12 mouse cellular contexts compared by ENCODE assay signal in the genomic region with DNA sequence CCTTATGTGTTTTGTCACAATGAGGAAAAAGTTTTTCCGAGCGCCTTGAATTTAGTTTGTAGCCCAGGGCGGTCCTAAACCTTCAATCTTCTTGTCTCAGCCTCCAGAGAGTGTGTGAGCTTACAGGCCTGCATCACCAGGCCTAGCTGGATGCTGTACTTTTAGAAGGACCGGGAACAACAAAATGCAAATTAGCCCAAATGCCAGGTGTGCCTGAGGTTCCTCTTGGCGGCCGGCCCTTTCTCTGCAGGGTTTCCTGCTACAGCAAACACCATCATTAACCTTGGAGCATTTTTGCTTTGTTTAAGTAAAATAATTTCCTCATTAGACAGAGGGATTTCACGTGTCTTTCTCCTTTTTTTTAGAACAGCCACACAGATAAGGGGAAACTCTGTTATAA. TPM values are rescaled to one million over a fixed set of nuclear protein-coding genes. Genes with fewer than 3 reads are reported as not detected.
DNase-seq lines count a peak whose midpoint lies in the region; ATAC-seq and TF ChIP-seq lines count a peak whose summit lies in the region.
"Had no signal": no experiment of that assay in that cellular context is flagged by ENCODE, and none has a peak within 500 bp of the region (broad histone marks: within the 10 kb centered on the region; RNA-seq: fewer than 3 reads in every experiment).

No protein-coding gene starts in this region.

- TF ChIP-seq POLR2A in CH12.LX (IDR thresholded peaks at IDR 0.05; ENCODE audit: low read depth, low read length) = no peak; the same call in 1 of the 2 replicates

- H3K4me1 ChIP-seq in intestine, embryonic 14.5 days (replicated peaks; ENCODE audit: control insufficient read depth, insufficient read depth, low read length) = peaks cover 20% of the 10 kb centered on the region
- no peaks in the 10 kb centered on the region for H3K4me1 ChIP-seq in intestine, postnatal 0 days (replicated peaks; ENCODE audit: control insufficient read depth, insufficient read depth, low read length)
- H3K4me1 ChIP-seq in CH12.LX (ENCODE audit: control insufficient read depth in 1 of 2, insufficient read depth in 2 of 2) = peaks cover 32 to 72% of the 10 kb centered on the region in 2 experiments

- TF ChIP-seq EP300 in CH12.LX (IDR thresholded peaks at IDR 0.05; ENCODE audit: low read length) = no peak; the same call in none of the 2 replicates

- H3K27me3 ChIP-seq in intestine, embryonic 14.5 days (replicated peaks; ENCODE audit: control insufficient read depth, insufficient read depth, low read length) = no peaks in the 10 kb centered on the region
- H3K27me3 ChIP-seq in intestine, postnatal 0 days (replicated peaks; ENCODE audit: control insufficient read depth, insufficient read depth, low read length) = no peaks in the 10 kb centered on the region
- H3K27me3 ChIP-seq in CH12.LX (replicated peaks) = no peaks in the 10 kb centered on the region
- H3K27me3 ChIP-seq: liver, embryonic 13.5 days had no signal

- no peaks in the 10 kb centered on the region for H3K79me2 ChIP-seq in CH12.LX (replicated peaks; ENCODE audit: control insufficient read depth, extremely low read depth, insufficient read depth, poor library complexity, severe bottlenecking)

- no peak overlapping the region for H3K9ac ChIP-seq in intestine, embryonic 14.5 days (ENCODE audit: low read length)
- H3K9ac ChIP-seq in intestine, postnatal 0 days (ENCODE audit: low read depth, low read length) = no peak overlapping the region
- peak overlapping the region; percentile 49 for H3K9ac ChIP-seq in CH12.LX (ENCODE audit: insufficient read depth, low read depth)
- H3K9ac ChIP-seq: liver, embryonic 13.5 days; midbrain, embryonic 12.5 days had no signal

- no peak overlapping the region for H3K4me2 ChIP-seq in intestine, embryonic 14.5 days (ENCODE audit: low read length)
- no peak overlapping the region for H3K4me2 ChIP-seq in intestine, postnatal 0 days (replicated peaks; ENCODE audit: low read depth)
- peak overlapping the region; percentile 76 for H3K4me2 ChIP-seq in CH12.LX (ENCODE audit: insufficient read depth, low read depth, poor library complexity, severe bottlenecking)
- H3K4me2 ChIP-seq: liver, embryonic 13.5 days; midbrain, embryonic 12.5 days had no signal

- in situ Hi-C loops in CH12.LX (cut with MboI; ENCODE audit: low pct_ligation_motif_present, low pct_unique_long_range_greater_than_20kb, low sequenced_read_pairs) = loop anchor here (25.0 kb wide), 1 partner anchor 419 kb away; no protein-coding TSS in a partner anchor

- no peaks in the 10 kb centered on the region for H3K9me3 ChIP-seq in intestine, embryonic 14.5 days (ENCODE audit: control insufficient read depth, low read length)
- H3K9me3 ChIP-seq in intestine, postnatal 0 days (ENCODE audit: control insufficient read depth) = no peaks in the 10 kb centered on the region
- H3K9me3 ChIP-seq in CH12.LX (replicated peaks; ENCODE audit: low read length) = no peaks in the 10 kb centered on the region
- H3K9me3 ChIP-seq: liver, embryonic 13.5 days; midbrain, embryonic 12.5 days had no signal

- TF ChIP-seq CTCF in intestine, postnatal 0 days (IDR thresholded peaks at IDR 0.05; ENCODE audit: low read depth) = no peak
- TF ChIP-seq CTCF in CH12.LX (conservative IDR thresholded peaks at IDR 0.05 in 1 of 2, IDR thresholded peaks at IDR 0.05 in 1 of 2; ENCODE audit: low read depth in 2 of 2, low read length in 2 of 2) = no peak

- no peak overlapping the region for H3K27ac ChIP-seq in intestine, embryonic 14.5 days (ENCODE audit: low read depth)
- H3K27ac ChIP-seq in intestine, postnatal 0 days (ENCODE audit: low read depth, low read length) = no peak overlapping the region
- peak overlapping the region; percentile 70; the same call in 1 of the 2 replicates for H3K27ac ChIP-seq in CH12.LX (ENCODE audit: insufficient read depth, low read depth)
- H3K27ac ChIP-seq: liver, embryonic 13.5 days; midbrain, embryonic 12.5 days had no signal

- dilution Hi-C loops in CH12.LX (cut with MboI; ENCODE audit: extremely low pct_ligation_motif_present, extremely low pct_unique_long_range_greater_than_20kb, low sequenced_read_pairs) = no loop called here

- no peak; the same call in 1 of the 2 replicates for TF ChIP-seq RAD21 in CH12.LX (IDR thresholded peaks at IDR 0.05; ENCODE audit: low read depth, low read length)

- 50% methylated on average over 7 of the region's 7 CpGs for WGBS in intestine, embryonic 14.5 days
- 56% methylated on average over 7 of the region's 7 CpGs for WGBS in intestine, postnatal 0 days

- peak; percentile 51 for DNase-seq in intestine, embryonic 14.5 days (ENCODE audit: low spot score)
- DNase-seq in CH12.LX (ENCODE audit: extremely low read depth) = peak; percentile 79
- DNase-seq in ZHBTc4 (ENCODE audit: low read depth, low spot score) = peak; percentile 48
- peak; percentile 53 for DNase-seq in kidney, postnatal 10 days
- no peak for DNase-seq in embryo, embryonic 10.5 days (ENCODE audit: low spot score)
- DNase-seq in right cerebral cortex, postnatal 10 days (ENCODE audit: low spot score in 2 of 2) = no peak
- no peak for DNase-seq in frontal cortex, postnatal 36 days (ENCODE audit: low spot score in 2 of 2)
- DNase-seq: cerebellum, postnatal 25 days; liver, embryonic 13.5 days; right cerebral cortex, postnatal 4 days had no signal

- no peak overlapping the region for H3K4me3 ChIP-seq in intestine, embryonic 14.5 days (ENCODE audit: low read depth, low read length)
- H3K4me3 ChIP-seq in intestine, postnatal 0 days (ENCODE audit: low read depth, low read length) = no peak overlapping the region
- no peak overlapping the region for H3K4me3 ChIP-seq in CH12.LX (replicated peaks in 1 of 3; ENCODE audit: low read depth in 2 of 3, low read length in 2 of 3, poor library complexity in 1 of 3)
- H3K4me3 ChIP-seq: liver, embryonic 13.5 days; midbrain, embryonic 12.5 days had no signal

- no peak for ATAC-seq in intestine, embryonic 14.5 days (replicated peaks; ENCODE audit: low FRiP score, low TSS enrichment, low read depth)
- no peak for ATAC-seq in intestine, postnatal 0 days

- no peaks in the 10 kb centered on the region for H3K36me3 ChIP-seq in intestine, embryonic 14.5 days (ENCODE audit: control insufficient read depth, insufficient read depth, low read length)
- H3K36me3 ChIP-seq in intestine, postnatal 0 days (ENCODE audit: control insufficient read depth, insufficient read depth) = no peaks in the 10 kb centered on the region
- no peaks in the 10 kb centered on the region for H3K36me3 ChIP-seq in CH12.LX (replicated peaks in 1 of 2; ENCODE audit: control insufficient read depth in 1 of 2, insufficient read depth in 1 of 2, low read length in 1 of 2)
- H3K36me3 ChIP-seq: liver, embryonic 13.5 days; midbrain, embryonic 12.5 days had no signal

TF ChIP-seq in CH12.LX, 34 proteins besides CTCF, POLR2A, EP300 and RAD21:
- TF ChIP-seq JUND (conservative IDR thresholded peaks at IDR 0.05; ENCODE audit: low read depth, low read length) = no peak
- no peak for TF ChIP-seq JUN (IDR thresholded peaks at IDR 0.05; ENCODE audit: insufficient read depth, low read depth, low read length)
- TF ChIP-seq USF2 (conservative IDR thresholded peaks at IDR 0.05; ENCODE audit: low read depth, low read length) = no peak
- 0 out of 2 replicates have a peak, but pooled peaks have one; percentile 42 for TF ChIP-seq ETS1 (conservative IDR thresholded peaks at IDR 0.05; ENCODE audit: low read depth, low read length)
- TF ChIP-seq BHLHE40 (IDR thresholded peaks at IDR 0.05; ENCODE audit: low read depth, low read length) = peak; percentile 68
- TF ChIP-seq TCF12 (IDR thresholded peaks at IDR 0.05; ENCODE audit: low read depth, low read length) = peak; percentile 67; the same call in 1 of the 2 replicates

RNA-seq across cellular contexts. Expression of a gene that starts 39.6 kb away (rescaled TPM):
- polyA plus RNA-seq in intestine, embryonic 14.5 days (2014; fragmentation: Nextera tagmentation; extraction: Ambion mirVana) = 52.4 and 57.9 TPM in 2 replicates
- polyA plus RNA-seq in intestine, postnatal 0 days (2015; fragmentation: Nextera tagmentation; extraction: Ambion mirVana) = 255 and 258 TPM in 2 replicates
- total RNA-seq in CH12.LX (2012; rRNA removed) (0.17 and 0.29 TPM in 2 replicates), CH12.LX (2014; rRNA removed) (0.30 and 0.35 TPM in 2 replicates)
- 0.52 and 0.70 TPM in 2 replicates for polyA plus RNA-seq in CH12.LX (2012; ENCODE audit: insufficient read length, low read depth)

RNA-seq across cellular contexts. Expression of a gene that starts 58.2 kb away (rescaled TPM):
- 59.8 and 67.5 TPM in 2 replicates for polyA plus RNA-seq in intestine, embryonic 14.5 days (2014; fragmentation: Nextera tagmentation; extraction: Ambion mirVana)
- 18.7 and 20.3 TPM in 2 replicates for polyA plus RNA-seq in intestine, postnatal 0 days (2015; fragmentation: Nextera tagmentation; extraction: Ambion mirVana)
- total RNA-seq in CH12.LX (2012; rRNA removed) = 133 and 140 TPM in 2 replicates
- 119 and 129 TPM in 2 replicates for total RNA-seq in CH12.LX (2014; rRNA removed)
- 78.0 and 88.0 TPM in 2 replicates for polyA plus RNA-seq in CH12.LX (2012; ENCODE audit: insufficient read length, low read depth)

RNA-seq across cellular contexts. Expression of a gene that starts 58.3 kb away (rescaled TPM):
- 30.3 and 30.4 TPM in 2 replicates for polyA plus RNA-seq in intestine, embryonic 14.5 days (2014; fragmentation: Nextera tagmentation; extraction: Ambion mirVana)
- 11.8 and 12.3 TPM in 2 replicates for polyA plus RNA-seq in intestine, postnatal 0 days (2015; fragmentation: Nextera tagmentation; extraction: Ambion mirVana)
- total RNA-seq in CH12.LX (2012; rRNA removed) (25.8 and 33.0 TPM in 2 replicates), CH12.LX (2014; rRNA removed) (44.3 and 45.7 TPM in 2 replicates)
- polyA plus RNA-seq in CH12.LX (2012; ENCODE audit: insufficient read length, low read depth) = 59.4 and 60.7 TPM in 2 replicates

Comparison
In these comparisons a context has a peak if more than half of its experiments do, and no peak if none do; other contexts are left out.
1. DNase-seq: peak in intestine, embryonic 14.5 days (single experiment), CH12.LX (single experiment), ZHBTc4 (single experiment) and kidney, postnatal 10 days (single experiment); none in embryo, embryonic 10.5 days (single experiment), right cerebral cortex, postnatal 10 days (0 of 2) and frontal cortex, postnatal 36 days (0 of 2).
2. RNA of a gene that starts 39.6 kb away (polyA plus RNA-seq): 255 to 258 TPM in intestine, postnatal 0 days and 52.4 to 57.9 TPM in intestine, embryonic 14.5 days; 0.52 to 0.70 TPM in CH12.LX; every median in the first group is over 10 times any median in the second.